Mouse (Mus musculus) midbrain, embryonic 12.5 days (tissue): Measurements from ENCODE around the gene Gm20917. TPM values are rescaled to one million over a fixed set of nuclear protein-coding genes. Genes with fewer than 3 reads are reported as not detected.
"Not testable (repeated sequence)": the region's sequence is repeated elsewhere in the genome, so short reads cannot be mapped to it uniquely, and the experiment has no call there.

ENCODE experiments used
- ATAC-seq: fragments of 200-750 bp; cut with Nextera tagmentation; 2 replicates; pipeline ENCODE4 v1.8.0; 2017; ENCODE audit warnings: low read depth, moderate TSS enrichment, moderate library complexity; ENCODE audit not compliant: low FRiP score
- H3K27ac ChIP-seq: fragments of 300-500 bp; sonication (generic); replicated peaks from 2 replicates; pipeline ENCODE4 v1.5.1; 2016; ENCODE audit warnings: mild to moderate bottlenecking
- H3K27me3 ChIP-seq: fragments of 300-500 bp; sonication (generic); 2 replicates; pipeline ENCODE4 v1.6.1; 2016; ENCODE audit warnings: mild to moderate bottlenecking
- H3K36me3 ChIP-seq: fragments of 300-500 bp; sonication (generic); 2 replicates; pipeline ENCODE4 v1.6.1; 2016
- H3K4me1 ChIP-seq: fragments of 300-500 bp; sonication (generic); 2 replicates; pipeline ENCODE4 v1.6.1; 2016
- H3K4me2 ChIP-seq: fragments of 300-500 bp; sonication (generic); replicated peaks from 2 replicates; pipeline ENCODE4 v1.6.1; 2016; ENCODE audit warnings: mild to moderate bottlenecking, moderate library complexity
- H3K4me3 ChIP-seq: fragments of 300-500 bp; sonication (generic); 2 replicates; pipeline ENCODE4 v1.5.1; 2016; ENCODE audit warnings: mild to moderate bottlenecking
- H3K9ac ChIP-seq: fragments of 300-500 bp; sonication (generic); replicated peaks from 2 replicates; pipeline ENCODE4 v1.6.1; 2016; ENCODE audit warnings: mild to moderate bottlenecking, moderate library complexity
- H3K9me3 ChIP-seq: fragments of 300-500 bp; sonication (generic); 2 replicates; pipeline ENCODE4 v1.6.1; 2016; ENCODE audit warnings: mild to moderate bottlenecking
- WGBS: fragments of 180-500 bp; shearing (Covaris S2); methylation state at CpG from one replicate; pipeline ENCODE4 v1.1.7; 2016; 5-methylcytosine and 5-hydroxymethylcytosine counted together
- polyA plus RNA-seq: library from polyadenylated mRNA; unstranded; fragments of >200 nt; fragmentation: Nextera tagmentation; extraction: Ambion mirVana; gene quantifications from 2 replicates; pipeline ENCODE4 v1.2.1, GENCODE M21; 2016

Gene Gm20917
- polyA plus RNA-seq, result not detected in 2 replicates

DNA sequence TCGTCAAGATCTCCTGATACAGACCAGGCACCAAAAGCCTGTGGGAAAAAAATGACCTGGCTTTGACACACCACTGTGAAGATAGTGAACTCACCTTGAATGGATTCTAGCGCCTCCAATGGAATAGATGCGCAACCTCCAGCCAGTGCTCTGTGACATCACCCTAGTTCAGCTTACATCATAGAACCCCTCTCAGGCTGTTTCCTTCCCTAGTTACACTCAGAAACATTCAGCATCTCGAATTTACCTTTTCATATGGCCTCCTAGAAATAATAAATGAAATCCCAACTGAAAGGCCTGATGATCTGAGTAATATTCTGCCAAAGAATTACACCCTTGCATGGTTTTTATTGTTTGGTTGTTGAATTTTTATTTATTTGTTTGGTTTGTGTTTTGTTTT, at the start of gene Gm20917:
TSS of gene Gm20917 (minus strand) at position 101 of the 400 bp plus-strand sequence.
- not testable (repeated sequence) for H3K27me3 ChIP-seq, H3K4me1 ChIP-seq, H3K9me3 ChIP-seq, ATAC-seq, H3K36me3 ChIP-seq, H3K4me2 ChIP-seq, H3K9ac ChIP-seq, H3K27ac ChIP-seq, H3K4me3 ChIP-seq
- no CpG with 5 or more reads among the region's 4 CpGs for WGBS

Other genes with a start within 250 kb of the Gm20917 start
- not detected in 2 replicates for gene Gm20916, start 168.4 kb upstream of the Gm20917 start, polyA plus RNA-seq